Mouse (Mus musculus) thymus, adult 2 months (tissue): ENCODE measurements around the gene Hoxd10.

Experiments
- CTCF ChIP-seq: fragments of 200-500 bp; IDR thresholded peaks from 2 replicates; pipeline ENCODE4 v1.5.1; 2012; ENCODE audit warnings: mild to moderate bottlenecking, control low read depth, low read length, moderate library complexity, borderline replicate concordance; ENCODE audit not compliant: control insufficient read depth, poor library complexity, insufficient read depth; ENCODE audit errors: extremely low read depth
- POLR2A ChIP-seq: fragments of 200-500 bp; IDR thresholded peaks from 2 replicates; pipeline ENCODE4 v1.6.1; 2012; ENCODE audit warnings: mild to moderate bottlenecking, low read length, control low read depth, moderate library complexity; ENCODE audit not compliant: control insufficient read depth, poor library complexity, insufficient read depth; ENCODE audit errors: extremely low read depth

DNA sequence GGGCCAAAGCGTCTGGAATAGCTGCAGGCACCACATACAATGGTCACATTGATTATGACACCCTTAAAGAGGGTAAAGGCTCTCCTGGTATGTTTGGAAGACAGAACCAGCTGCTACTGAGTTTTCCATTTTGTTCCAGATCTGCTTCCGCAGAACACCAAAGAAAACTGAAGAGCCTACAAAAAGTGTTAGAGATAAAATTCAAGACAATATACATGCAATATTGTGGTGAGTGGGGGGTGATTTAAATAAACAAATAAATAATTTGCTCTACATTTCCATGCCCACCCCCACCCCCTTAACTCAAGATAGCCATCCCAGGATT, 47.7 kb downstream of the Hoxd10 start:
- no peak for TF ChIP-seq POLR2A
- no peak for TF ChIP-seq CTCF
